Mouse (Mus musculus) hindbrain, embryonic 15.5 days (tissue): Measurements from ENCODE around the gene Mrpl37. TPM values are rescaled to one million over a fixed set of nuclear protein-coding genes. Genes with fewer than 3 reads are reported as not detected.
"Not testable (repeated sequence)": the region's sequence is repeated elsewhere in the genome, so short reads cannot be mapped to it uniquely, and the experiment has no call there.

Experiments
- ATAC-seq: fragments of 200-750 bp; cut with Nextera tagmentation; 2 replicates; pipeline ENCODE4 v1.8.0; 2017; ENCODE audit warnings: low read depth, moderate number of reproducible peaks, moderate TSS enrichment; ENCODE audit not compliant: low FRiP score
- H3K27ac ChIP-seq: fragments of 300-500 bp; sonication (generic); replicated peaks from 2 replicates; pipeline ENCODE4 v1.5.1; 2015; ENCODE audit warnings: mild to moderate bottlenecking, inconsistent platforms
- H3K27me3 ChIP-seq: fragments of 300-500 bp; sonication (generic); 2 replicates; pipeline ENCODE4 v1.6.1; 2015; ENCODE audit warnings: control low read depth, inconsistent platforms
- H3K36me3 ChIP-seq: fragments of 300-500 bp; sonication (generic); 2 replicates; pipeline ENCODE4 v1.6.1; 2015; ENCODE audit warnings: control low read depth, inconsistent platforms
- H3K4me1 ChIP-seq: fragments of 300-500 bp; sonication (generic); replicated peaks from 2 replicates; pipeline ENCODE4 v1.6.1; 2015; ENCODE audit warnings: control low read depth, inconsistent platforms
- H3K4me2 ChIP-seq: fragments of 300-500 bp; sonication (generic); 2 replicates; pipeline ENCODE4 v1.6.1; 2015; ENCODE audit warnings: moderate library complexity, mild to moderate bottlenecking, inconsistent platforms
- H3K4me3 ChIP-seq: fragments of 300-500 bp; sonication (generic); 2 replicates; pipeline ENCODE4 v1.5.1; 2015; ENCODE audit warnings: mild to moderate bottlenecking, inconsistent platforms
- H3K9ac ChIP-seq: fragments of 300-500 bp; sonication (generic); 2 replicates; pipeline ENCODE4 v1.6.1; 2015; ENCODE audit warnings: inconsistent platforms
- H3K9me3 ChIP-seq: fragments of 300-500 bp; sonication (generic); 2 replicates; pipeline ENCODE4 v1.6.1; 2016; ENCODE audit warnings: control low read depth, inconsistent platforms
- WGBS: fragments of 180-500 bp; shearing (Covaris S2); methylation state at CpG from one replicate; pipeline ENCODE4 v1.1.7; 2015; 5-methylcytosine and 5-hydroxymethylcytosine counted together
- polyA plus RNA-seq: library from polyadenylated mRNA; unstranded; fragments of >200 nt; fragmentation: Nextera tagmentation; extraction: Ambion mirVana; gene quantifications from 2 replicates; pipeline ENCODE4 v1.2.1, GENCODE M21; 2015

Mrpl37 gene
- polyA plus RNA-seq = 83.6 and 85.2 TPM in 2 replicates

DNA sequence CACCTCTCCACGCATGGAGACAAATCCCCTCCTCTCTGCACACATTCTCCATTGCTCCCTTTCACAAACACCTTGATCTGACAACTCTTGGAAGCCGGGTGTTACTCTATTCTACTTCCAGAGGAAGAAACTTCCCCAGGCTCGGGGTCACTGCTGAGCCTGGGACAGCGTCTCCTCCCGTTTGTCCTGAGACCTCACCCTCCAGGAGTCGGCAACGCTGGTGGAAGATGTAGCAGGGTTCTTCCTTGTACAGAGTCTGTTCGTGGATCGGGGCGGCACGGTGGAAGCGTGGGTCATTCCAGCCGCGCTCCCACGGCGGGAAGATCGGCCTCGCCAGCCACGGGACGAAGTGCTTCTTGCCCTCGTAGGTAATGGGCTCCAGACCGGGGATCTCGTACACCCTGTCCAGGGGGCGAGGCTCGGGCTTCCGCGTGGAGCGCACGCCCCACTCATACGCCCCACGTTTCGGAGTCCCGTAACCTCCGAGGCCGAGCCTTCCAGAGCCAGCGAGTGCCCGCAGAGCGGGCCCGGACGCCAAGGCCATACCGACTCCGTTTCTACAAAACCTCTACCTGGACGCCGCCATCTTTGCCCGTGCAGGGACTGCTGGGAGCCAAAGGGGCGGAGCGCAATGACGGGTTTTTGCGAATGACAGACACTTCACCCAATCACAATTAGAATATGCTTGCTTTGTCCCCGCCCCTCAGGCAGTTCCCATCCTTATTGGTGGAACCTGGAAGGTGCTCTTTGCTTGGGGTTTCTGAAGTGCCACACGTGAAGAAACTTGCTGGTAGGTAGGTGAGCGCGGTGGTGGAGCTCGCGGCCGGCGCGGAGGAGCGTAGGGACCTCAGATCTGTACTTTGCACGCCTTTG, at the start of gene Mrpl37, which contains the start of gene Cyb5rl:
TSS of gene Mrpl37 (minus strand) at position 617 of the 873 bp plus-strand sequence.
TSS of gene Cyb5rl (plus strand) at position 737 of the 873 bp plus-strand sequence.
- H3K9me3 ChIP-seq = no peaks in the 10 kb centered on the region
- H3K27ac ChIP-seq = peak within 1 kb of the TSS; percentile 62
- H3K4me3 ChIP-seq = peak within 1 kb of the TSS; percentile 79
- ATAC-seq = peak; percentile 100
- under 1% methylated on average over 60 of the region's 60 CpGs for WGBS
- H3K27me3 ChIP-seq = no peaks in the 10 kb centered on the region
- peak within 1 kb of the TSS; percentile 80 for H3K9ac ChIP-seq
- peaks cover 18% of the 10 kb centered on the region for H3K4me1 ChIP-seq
- H3K4me2 ChIP-seq = peak within 1 kb of the TSS; percentile 98
- peaks cover 23% of the 10 kb centered on the region; the same call in 1 of the 2 replicates for H3K36me3 ChIP-seq

DNA sequence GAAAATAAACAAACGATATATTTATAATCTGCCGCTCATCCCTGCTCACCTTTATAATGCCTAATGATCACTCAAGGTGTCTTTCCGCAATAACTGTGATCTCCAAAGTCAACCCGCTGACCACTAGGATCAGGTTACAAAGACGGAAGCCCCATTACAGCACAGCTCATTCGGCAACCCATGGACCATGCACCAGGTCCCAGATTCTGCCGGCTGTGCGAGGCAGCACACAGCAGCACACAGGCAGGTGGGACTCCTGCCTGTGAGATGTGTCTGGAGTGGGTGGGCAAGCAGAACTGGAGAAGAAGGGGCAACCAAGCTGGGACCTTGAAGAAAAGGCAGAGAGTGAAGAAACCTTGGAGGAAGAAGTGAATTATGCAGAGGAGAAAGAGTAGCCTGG, 47.6 kb upstream of the Mrpl37 start:
- Histone ChIP-seq H3K9ac (no peak overlapping the region), H3K4me3 (no peak overlapping the region), H3K9me3 (no peaks in the 10 kb centered on the region), H3K4me2 (no peak overlapping the region), H3K27ac (no peak overlapping the region), H3K36me3 (no peaks in the 10 kb centered on the region), H3K27me3 (no peaks in the 10 kb centered on the region), H3K4me1 (no peaks in the 10 kb centered on the region)
- WGBS = 63% methylated on average over 8 of the region's 8 CpGs
- no peak for ATAC-seq

DNA sequence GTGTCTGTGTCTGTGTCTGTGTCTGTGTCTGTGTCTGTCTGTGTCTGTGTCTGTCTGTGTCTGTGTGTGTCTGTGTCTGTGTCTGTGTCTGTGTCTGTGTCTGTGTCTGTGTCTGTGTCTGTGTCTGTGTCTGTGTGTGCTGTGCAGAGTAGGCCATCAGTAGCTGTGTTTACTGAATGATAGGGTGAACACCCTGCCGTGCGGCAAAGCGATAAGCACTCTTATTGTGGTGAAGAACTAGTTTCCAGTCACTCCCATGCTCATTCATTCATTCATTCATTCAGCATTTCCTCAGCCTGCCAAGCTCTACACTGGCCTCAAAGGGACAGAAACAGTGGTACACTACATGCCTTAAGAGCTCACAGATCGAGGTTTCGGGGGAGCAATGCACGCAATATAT, 42.5 kb upstream of the Mrpl37 start:
- WGBS = 95% methylated on average over 6 of the region's 6 CpGs

DNA sequence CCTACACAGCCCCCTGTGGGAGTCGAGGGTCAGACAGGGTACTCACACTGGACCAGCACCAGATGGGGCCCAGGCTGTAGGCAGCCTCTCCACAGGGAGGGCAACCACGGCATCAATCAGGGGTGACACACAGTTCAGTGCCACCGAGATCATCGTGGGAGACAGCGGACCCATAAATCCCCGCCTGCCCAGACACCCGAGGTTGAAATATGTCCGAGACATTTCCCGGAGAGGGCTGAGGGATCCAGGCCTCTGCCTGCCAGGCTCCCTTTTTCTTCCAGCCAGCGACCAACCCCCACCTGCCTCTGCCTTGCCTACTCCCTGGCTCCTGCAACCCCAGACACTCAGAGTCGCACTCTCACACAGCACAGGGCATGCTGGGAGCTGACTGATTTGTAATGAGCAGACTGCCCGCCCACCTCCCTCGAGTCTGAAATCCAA, 41.6 kb upstream of the Mrpl37 start:
- 0 out of 2 replicates have a peak overlapping the region, but pooled peaks have one; percentile 6 for H3K9ac ChIP-seq
- no peaks in the 10 kb centered on the region for H3K9me3 ChIP-seq
- 18% methylated on average over 13 of the region's 13 CpGs for WGBS
- no peaks in the 10 kb centered on the region for H3K36me3 ChIP-seq
- peak; percentile 65 for ATAC-seq
- peak overlapping the region; percentile 24; the same call in 1 of the 2 replicates for H3K4me2 ChIP-seq
- H3K4me1 ChIP-seq = peaks cover 8% of the 10 kb centered on the region
- H3K4me3 ChIP-seq = no peak overlapping the region
- H3K27me3 ChIP-seq = no peaks in the 10 kb centered on the region
- no peak overlapping the region for H3K27ac ChIP-seq

More for the DNA sequence above, 42.5 kb upstream of the Mrpl37 start:
- ATAC-seq, H3K27ac ChIP-seq, H3K36me3 ChIP-seq, H3K4me1 ChIP-seq, H3K4me3 ChIP-seq, H3K9ac ChIP-seq, H3K27me3 ChIP-seq, H3K4me2 ChIP-seq, H3K9me3 ChIP-seq: not testable (repeated sequence)

DNA sequence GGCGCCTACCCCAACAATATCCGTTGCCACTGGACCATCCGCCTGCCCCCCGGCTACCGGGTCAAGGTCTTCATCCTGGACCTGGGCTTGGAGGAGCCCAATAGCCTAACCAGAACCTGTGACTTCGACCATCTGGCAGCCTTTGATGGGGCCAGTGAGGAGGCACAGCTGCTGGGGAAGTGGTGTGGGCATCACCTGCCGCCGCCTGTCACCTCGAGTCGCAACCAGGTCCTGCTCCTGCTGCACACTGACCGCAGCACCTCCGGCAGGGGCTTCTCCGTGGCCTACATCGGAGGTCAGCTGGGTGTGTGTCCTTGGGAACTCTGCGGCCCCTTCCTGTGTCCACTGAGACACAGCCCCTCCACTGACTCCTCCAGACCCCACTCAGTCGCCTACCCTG, 40.1 kb upstream of the Mrpl37 start:
- peaks cover 8% of the 10 kb centered on the region for H3K4me1 ChIP-seq
- no peaks in the 10 kb centered on the region for H3K36me3 ChIP-seq
- H3K9me3 ChIP-seq = no peaks in the 10 kb centered on the region
- H3K27me3 ChIP-seq = no peaks in the 10 kb centered on the region
- ATAC-seq = no peak
- no peak overlapping the region for H3K4me3 ChIP-seq
- no peak overlapping the region for H3K4me2 ChIP-seq
- no peak overlapping the region for H3K27ac ChIP-seq
- H3K9ac ChIP-seq = no peak overlapping the region
- 86% methylated on average over 16 of the region's 16 CpGs for WGBS

DNA sequence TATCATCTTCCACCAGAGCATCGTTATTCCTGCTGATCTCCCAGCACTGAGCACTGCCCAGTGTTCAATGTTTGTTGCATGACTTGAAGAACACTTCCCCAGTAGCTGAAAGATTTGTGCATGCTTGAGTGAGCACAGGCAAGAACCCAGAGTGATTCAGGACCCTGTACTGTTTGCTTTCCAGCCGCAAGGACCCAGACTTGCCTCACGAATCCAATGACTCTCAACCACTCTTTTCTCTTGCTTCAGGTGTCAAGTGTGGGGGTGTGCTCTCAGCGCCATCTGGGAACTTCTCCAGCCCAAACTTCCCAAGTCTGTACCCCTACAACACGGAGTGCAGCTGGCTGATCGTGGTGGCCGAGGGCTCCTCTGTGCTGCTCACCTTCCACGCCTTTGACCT, 35.6 kb upstream of the Mrpl37 start:
- WGBS = 79% methylated on average over 8 of the region's 8 CpGs
- Histone ChIP-seq H3K9me3 (no peaks in the 10 kb centered on the region), H3K27ac (no peak overlapping the region), H3K4me1 (peaks cover 7% of the 10 kb centered on the region), H3K36me3 (no peaks in the 10 kb centered on the region), H3K9ac (no peak overlapping the region), H3K4me3 (no peak overlapping the region), H3K27me3 (no peaks in the 10 kb centered on the region), H3K4me2 (no peak overlapping the region)
- ATAC-seq = no peak

DNA sequence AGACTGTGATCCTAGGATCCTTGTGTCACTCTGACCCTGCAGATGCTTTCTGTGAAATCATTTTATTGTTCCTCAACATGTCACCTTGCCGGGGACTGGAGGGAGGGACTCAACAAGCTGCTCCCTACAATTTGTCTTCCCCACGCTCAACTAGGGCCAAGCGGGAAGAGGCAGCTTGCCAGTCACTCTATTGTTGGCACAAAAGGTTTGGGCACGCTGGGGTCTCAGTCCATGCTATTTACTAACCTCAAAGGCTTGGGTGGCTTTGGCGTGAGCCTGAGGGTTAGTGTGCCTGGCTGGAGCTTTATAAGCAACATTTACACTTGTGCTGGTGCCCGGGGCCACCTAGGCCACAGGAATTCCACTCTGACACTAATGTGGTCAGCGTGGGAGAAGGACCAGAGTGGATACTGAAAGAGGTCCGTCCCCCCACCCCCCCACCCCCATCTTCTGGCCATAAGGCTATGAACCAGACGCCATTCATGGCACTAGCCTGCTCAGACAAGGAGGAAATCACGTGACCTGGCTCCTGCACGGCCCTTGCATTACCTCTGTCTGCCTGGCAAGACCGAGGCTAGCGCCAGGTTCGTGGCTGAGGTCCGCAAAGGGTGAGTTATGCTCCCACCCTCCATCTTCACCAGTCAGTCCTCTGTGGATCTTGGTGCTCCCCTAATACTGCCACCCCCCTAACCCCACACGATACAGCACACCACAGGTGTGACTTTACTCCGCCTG, 32.3 kb upstream of the Mrpl37 start:
- 69% methylated on average over 17 of the region's 17 CpGs for WGBS
- ATAC-seq = no peak
- Histone ChIP-seq H3K4me1 (peaks cover 22% of the 10 kb centered on the region), H3K4me3 (no peak overlapping the region), H3K27ac (no peak overlapping the region), H3K9ac (no peak overlapping the region), H3K9me3 (no peaks in the 10 kb centered on the region), H3K27me3 (no peaks in the 10 kb centered on the region), H3K4me2 (no peak overlapping the region), H3K36me3 (no peaks in the 10 kb centered on the region)

DNA sequence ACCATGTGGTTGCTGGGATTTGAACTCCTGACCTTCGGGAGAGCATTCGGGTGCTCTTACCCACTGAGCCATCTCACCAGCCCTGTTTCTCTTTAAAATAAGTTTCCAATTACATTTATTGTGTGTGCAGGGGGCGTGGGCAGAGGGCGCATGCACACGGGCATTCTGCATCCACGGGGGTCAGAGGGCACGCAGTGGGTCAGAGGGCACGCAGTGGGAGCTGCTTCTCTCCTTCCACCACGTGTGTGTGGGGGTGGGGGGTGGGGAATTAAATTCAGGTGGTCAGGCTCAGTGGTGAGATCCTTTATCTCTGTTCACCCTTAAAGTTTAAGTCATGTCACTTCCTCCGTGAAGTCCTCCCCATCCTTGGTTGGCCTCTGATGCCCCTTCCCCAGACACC, 31.7 kb upstream of the Mrpl37 start:
- Histone ChIP-seq H3K4me2 (no peak overlapping the region), H3K9ac (no peak overlapping the region), H3K9me3 (no peaks in the 10 kb centered on the region), H3K27me3 (no peaks in the 10 kb centered on the region), H3K4me1 (peaks cover 22% of the 10 kb centered on the region), H3K36me3 (no peaks in the 10 kb centered on the region), H3K4me3 (no peak overlapping the region), H3K27ac (no peak overlapping the region)
- no peak for ATAC-seq
- WGBS = 65% methylated on average over 10 of the region's 10 CpGs

DNA sequence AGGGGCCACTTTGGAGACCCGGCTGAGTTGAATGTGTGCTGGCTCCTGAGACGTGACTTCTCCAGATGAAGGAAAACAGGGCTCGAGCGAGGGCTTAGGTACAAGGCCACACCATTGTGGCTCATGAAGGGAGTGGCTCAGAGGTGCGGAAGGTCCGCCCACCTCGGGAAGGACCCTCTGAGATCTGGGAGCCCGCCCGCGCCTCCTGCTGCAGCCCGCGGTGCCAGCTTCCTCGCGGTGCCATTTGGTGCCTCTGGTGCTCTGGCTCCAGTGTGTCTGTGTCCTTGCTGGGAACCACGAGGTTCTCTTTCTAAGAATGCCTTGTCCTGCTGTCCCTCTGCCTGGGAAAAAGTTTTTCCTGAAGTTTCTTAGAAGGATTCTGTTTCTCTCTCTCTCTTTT, 31.2 kb upstream of the Mrpl37 start:
- no peak for ATAC-seq
- no peaks in the 10 kb centered on the region for H3K9me3 ChIP-seq
- no peak overlapping the region for H3K27ac ChIP-seq
- H3K4me3 ChIP-seq = no peak overlapping the region
- peaks cover 22% of the 10 kb centered on the region for H3K4me1 ChIP-seq
- no peak overlapping the region for H3K4me2 ChIP-seq
- H3K9ac ChIP-seq = no peak overlapping the region
- no peaks in the 10 kb centered on the region for H3K27me3 ChIP-seq
- H3K36me3 ChIP-seq = no peaks in the 10 kb centered on the region
- 65% methylated on average over 15 of the region's 15 CpGs for WGBS

DNA sequence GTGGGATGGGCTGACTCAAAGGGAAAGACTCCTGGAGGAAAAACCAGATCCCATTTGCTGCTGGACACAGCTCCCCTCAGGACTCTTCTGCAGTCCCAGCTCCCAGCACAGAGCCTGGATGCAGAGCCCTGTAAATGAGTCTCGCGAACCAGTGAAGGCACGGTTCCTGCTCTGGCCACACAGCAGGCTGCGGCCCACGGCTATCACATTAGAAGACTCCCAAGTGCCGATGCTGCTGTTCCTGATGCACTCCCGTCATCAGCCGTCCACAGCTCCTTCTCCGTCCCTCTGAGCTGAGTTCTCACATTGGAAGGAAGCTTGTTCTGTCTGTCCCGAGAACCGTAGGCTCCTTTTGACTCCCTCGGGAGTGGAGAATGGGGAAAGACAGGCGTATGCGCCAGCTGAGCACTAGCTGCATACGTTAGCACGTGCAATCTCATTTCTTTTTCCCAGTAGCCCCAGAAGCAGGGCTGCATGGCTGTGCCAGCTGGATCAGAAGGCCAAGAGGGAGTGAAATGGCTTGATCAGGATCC, 30.2 kb upstream of the Mrpl37 start, which contains the start of gene Cdcp2:
TSS of gene Cdcp2 (plus strand) at position 51 of the 533 bp plus-strand sequence.
- Histone ChIP-seq H3K4me2 (no peak within 1 kb of the TSS), H3K36me3 (no peaks in the 10 kb centered on the region), H3K9ac (no peak within 1 kb of the TSS), H3K27ac (0 out of 2 replicates have a peak within 1 kb of the TSS, but pooled peaks have one; percentile 12), H3K27me3 (no peaks in the 10 kb centered on the region), H3K9me3 (no peaks in the 10 kb centered on the region), H3K4me3 (no peak within 1 kb of the TSS), H3K4me1 (peaks cover 22% of the 10 kb centered on the region)
- WGBS = 30% methylated on average over 16 of the region's 16 CpGs
- no peak for ATAC-seq

DNA sequence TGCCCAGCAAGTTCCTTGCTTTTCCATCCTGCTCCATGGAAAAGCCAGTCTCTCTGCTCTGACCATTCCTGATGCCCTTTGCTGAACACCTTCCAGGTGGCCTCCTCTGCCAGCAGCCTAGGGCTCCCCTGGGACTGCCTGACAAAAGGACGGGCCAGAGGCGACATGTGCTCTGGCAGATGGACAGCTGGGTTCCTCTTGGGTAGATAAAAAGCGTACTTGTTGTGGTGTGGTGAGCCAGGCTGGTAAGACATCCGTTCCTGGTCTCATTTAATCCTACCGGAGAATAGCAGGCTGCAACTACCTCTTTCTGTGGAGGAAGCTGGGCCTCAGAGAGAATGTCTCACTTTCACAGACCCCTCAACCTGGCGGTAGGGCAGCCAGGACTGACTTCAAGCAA, 29.4 kb upstream of the Mrpl37 start:
- WGBS = 22% methylated on average over 6 of the region's 6 CpGs
- Histone ChIP-seq H3K4me3 (no peak overlapping the region), H3K36me3 (no peaks in the 10 kb centered on the region), H3K4me2 (no peak overlapping the region), H3K27ac (0 out of 2 replicates have a peak overlapping the region, but pooled peaks have one; percentile 12), H3K9ac (no peak overlapping the region), H3K4me1 (peaks cover 22% of the 10 kb centered on the region), H3K27me3 (no peaks in the 10 kb centered on the region), H3K9me3 (no peaks in the 10 kb centered on the region)
- ATAC-seq = no peak
